Mouse (Mus musculus): ENCODE data around the gene Chst11.

The Chst11 gene

DNA sequence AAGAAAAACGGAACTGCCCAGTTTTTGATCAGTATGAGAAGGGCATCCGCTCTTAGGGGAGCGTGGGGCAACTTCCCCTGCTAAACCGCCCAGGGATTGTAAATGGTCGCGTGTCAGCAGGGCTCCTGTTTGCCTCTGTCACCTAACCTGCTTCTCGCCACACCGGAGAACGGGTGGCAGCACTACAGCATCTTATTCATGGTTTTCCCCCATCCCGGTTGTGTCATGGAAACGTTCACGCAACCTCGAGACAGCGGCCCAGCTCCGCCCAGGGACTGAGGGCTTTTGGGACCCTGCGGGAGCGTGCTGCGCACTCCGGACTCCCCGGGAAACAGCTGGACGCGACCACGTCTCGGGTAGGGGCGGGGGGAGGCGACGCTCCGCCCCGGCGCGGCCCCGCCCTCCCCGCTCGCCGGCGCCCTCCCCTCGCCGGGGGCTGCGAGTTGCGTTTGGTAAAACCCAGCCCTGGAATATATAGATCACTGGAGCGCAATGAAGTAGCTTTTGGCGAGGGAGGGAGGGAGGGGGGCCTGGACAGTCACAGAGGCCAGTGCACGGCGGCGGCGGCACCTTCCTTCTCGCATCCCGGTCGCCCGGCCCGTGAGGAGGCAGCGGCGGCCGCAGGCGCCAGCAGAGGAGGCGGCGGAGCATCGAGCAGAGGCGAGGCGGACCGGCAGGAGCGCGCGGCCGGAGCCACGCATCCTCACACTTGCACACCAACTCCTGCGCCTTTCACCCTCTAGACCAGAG, at the start of gene Chst11:
Gene Chst11 (plus strand): TSS at position 549 of the 750 bp plus-strand sequence.
- DNase-seq (ENCODE audit: low spot score in 2 of 2) = peak; percentile 51 to 64

DNA sequence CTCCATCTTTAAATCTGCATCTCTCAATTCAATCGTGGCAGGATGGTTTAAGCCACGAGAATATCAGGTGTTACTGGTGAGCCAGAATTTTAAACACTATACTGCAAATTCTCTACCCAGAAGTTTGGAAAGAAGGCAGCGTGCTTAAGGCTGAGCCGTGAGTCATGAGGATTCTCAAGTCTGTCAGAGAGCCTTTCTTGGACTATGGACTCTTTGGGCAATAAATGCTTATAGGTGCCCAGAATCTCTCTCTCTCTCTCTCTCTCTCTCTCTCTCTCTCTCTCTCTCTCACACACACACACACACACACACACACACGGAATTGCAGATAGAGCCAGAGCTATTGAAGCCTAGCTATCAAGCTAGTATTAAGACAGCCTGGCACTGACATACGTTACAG, 49.5 kb upstream of the Chst11 start:
- DNase-seq (ENCODE audit: low spot score in 2 of 2) = no peak

DNA sequence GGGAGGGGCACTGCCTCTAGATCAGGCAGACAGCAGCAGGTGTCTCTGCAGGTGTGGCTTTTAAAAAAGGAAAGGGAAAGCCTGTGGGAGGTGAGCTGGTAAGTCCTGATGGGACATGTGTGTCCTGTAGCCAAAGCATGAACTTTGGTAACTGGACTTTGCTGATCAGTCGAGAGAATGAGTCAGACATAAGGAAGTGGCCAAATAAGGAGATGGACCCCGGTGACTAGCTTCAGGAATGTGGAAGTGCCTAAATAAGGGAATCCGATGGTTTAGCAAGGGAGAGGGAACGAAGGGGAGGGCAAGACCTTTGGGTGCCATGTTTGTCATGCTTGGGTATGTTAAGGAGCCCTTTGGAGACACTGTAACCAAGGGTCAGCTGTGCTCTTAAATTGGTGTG, 31.9 kb upstream of the Chst11 start:
- DNase-seq (ENCODE audit: low spot score in 2 of 2) = no peak

DNA sequence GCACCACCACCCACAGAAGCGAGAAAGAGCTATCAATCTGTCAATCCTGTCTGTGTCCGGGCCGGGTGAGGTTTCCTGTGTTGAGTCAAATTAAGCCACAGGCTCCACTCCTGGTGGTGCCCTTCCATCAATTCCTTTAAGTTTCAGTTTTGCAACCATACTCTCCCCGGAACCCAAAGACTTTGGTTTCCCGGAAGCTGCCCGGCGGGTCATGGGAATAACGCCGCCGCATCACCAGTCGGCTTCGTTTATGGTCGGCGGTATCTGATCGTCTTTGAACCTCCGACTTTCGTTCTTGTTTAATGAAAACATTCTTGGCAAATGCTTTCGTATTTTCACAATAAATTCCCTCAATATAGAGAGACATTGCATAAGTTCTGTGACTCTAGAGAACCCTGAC, 30.2 kb upstream of the Chst11 start:
- no peak for DNase-seq (ENCODE audit: low spot score in 2 of 2)

DNA sequence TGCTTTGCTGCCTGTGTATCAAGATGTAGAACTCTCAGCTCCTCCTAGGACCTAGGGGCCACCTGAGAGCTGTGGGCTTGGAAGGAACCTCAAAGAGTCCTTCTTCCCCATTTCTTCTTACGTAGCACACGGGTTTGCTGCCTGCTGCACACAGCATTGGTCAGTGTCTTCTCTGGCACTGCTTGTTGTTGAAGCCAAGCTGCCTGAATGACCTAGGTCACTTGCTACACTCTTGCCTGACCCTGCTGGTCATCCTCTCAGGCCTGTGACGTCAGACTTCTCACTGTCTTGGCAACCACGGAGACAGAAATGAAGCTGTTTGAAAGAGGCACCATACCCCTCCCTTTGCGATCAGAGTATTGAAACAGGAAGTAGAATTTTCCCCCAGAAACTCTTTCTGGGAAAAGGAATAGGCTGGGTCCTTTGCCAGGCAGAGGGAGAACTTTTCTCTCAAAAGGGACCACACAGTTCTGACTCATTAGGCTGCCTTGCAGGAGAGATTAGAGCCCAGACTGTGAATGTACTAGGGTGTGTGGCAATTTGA, 27.0 kb upstream of the Chst11 start:
- DNase-seq (ENCODE audit: low spot score in 2 of 2) = no peak

DNA sequence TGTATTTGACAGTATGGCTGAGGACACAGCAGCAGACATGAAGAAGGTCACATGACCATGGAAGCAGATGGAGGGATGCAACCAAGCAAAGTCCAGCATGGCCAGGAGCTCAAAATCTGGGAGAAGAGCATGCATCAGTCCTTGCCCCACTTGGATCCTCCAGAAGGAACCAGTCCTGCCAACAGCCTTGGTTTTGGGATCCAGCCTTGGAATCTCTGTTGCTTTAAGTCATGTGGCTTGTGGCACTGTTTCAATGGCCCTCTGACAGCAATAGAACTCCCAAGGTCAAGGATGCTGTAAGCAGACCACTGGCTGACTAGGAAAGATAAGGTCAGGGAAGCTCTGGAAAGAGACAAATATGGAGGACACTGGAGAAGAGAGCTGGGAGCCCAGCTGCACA, 26.0 kb upstream of the Chst11 start:
- DNase-seq (ENCODE audit: low spot score in 2 of 2) = no peak

DNA sequence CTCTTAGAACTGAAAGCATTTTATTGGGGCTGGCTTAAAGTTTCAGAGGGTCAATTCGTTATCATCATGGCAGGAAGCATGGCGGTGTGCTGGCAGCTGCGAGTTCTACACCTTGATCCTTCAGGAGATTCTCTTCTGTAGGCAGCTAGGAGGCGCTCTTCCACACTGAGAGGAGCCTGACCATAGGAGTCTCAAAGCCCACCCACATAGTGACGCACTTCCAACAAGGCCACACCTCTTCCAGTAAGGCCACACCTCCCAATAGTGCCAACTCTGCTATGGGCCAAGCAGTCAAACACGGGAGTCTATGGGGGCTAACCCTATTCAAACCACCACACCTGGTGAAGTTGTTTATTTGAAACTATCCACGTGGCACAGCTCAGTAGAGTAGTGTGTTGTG, 24.0 kb upstream of the Chst11 start:
- peak; percentile 27 to 50 for DNase-seq (ENCODE audit: low spot score in 2 of 2)

DNA sequence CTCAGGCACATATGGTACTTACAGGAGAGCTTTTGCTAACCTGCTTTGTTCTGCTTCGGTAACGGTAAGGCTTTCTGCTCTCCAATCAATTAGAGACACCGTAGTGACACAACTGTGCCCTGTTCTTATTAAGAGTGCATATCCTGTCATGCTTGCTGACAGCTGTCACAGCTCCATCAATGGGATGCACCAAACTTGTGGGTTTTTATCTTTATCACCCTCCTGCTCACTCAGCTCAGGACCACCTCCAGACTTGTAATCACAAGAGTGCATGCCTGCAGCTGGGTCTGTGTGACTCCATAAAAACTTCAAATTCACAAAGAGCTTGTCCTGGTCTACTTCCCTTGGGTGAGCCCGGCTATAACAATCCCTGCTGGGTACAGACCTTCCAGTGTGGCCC, 23.3 kb upstream of the Chst11 start:
- no peak for DNase-seq (ENCODE audit: low spot score in 2 of 2)

DNA sequence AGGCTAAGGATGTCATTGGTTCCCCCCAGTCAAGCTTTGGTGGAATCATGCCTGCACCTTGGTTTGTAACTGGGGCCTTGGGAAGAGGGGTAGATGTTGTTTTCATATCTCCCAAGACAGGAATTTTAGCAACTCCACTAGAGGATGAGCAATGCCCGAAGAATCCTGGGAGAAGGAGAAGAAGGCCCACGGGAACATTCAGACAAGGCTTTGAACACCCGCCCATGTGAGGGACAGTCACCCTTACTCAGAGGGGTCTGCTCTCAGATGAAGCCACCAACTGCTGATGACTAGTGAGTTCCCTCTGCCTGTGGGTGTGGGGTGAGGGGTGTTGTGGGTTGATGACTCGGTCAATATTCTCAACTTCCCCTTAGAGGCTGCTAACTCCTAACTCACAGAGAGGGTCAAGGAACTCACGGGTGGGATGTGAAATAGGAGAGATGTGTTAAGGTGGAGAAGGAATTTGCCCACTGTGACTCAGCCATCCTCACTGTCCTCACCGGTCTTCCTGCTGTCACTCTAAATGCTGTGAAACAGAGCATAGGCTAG, 22.8 kb upstream of the Chst11 start:
- DNase-seq (ENCODE audit: low spot score in 2 of 2) = no peak

DNA sequence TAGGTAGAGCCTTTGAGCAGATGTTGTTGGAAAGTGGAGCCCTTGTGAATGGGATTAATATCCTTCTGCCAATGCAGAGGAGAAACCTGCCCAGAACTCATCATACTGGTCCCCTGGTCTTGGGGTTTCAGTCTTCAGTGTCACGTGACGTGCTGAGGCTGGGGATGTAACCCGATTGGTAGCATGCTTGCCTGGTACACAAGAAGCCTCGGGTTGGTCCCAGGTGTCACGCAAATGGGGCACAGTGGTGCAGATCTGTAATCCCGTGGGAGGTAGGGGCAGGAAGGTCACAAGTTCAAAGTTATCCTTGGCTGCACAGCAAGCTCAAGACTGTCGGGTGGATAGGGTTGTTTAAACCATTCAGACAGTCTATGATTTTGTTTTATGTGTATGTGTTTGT, 20.8 kb upstream of the Chst11 start:
- DNase-seq (ENCODE audit: low spot score in 2 of 2) = peak; percentile 23 to 54

DNA sequence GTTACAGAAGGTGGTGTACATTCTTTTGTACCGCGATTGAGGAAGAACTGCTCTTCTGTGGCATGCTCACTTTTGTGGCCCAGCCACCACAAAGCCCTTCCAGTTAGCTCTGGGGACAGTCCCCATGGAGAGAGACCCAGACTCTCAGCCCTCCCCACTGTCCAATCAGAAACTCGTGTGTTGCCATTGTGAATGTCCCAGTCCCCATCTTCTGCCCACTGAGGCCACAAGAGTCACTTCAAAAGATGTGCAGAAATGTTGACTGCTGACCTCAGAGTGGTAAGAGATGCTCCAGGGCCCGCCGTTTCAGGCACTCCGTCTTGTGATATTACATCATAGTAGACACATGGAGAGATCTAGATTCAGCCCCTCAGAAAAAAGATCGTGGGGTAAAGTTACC, 18.6 kb upstream of the Chst11 start:
- no peak for DNase-seq (ENCODE audit: low spot score in 2 of 2)

DNA sequence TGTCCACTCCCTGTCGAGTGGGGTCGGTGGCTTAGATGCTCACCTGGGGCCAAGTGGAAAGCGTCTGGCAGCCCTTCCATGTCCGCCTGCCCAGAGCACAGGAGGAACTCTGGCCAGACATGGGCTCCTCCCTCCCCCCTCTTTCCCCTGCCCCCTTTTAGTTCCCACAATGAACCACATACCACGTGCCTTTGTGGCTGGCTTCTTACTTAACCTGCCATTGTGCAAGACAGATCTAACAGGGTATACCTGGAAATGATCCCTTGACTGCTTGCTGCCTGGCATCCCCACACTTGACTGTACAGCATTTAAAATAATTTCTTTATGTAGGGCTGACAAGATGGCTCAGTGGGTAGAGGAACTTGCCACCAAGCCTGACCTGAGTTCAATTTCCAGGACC, 15.7 kb upstream of the Chst11 start:
- DNase-seq (ENCODE audit: low spot score in 2 of 2) = no peak

DNA sequence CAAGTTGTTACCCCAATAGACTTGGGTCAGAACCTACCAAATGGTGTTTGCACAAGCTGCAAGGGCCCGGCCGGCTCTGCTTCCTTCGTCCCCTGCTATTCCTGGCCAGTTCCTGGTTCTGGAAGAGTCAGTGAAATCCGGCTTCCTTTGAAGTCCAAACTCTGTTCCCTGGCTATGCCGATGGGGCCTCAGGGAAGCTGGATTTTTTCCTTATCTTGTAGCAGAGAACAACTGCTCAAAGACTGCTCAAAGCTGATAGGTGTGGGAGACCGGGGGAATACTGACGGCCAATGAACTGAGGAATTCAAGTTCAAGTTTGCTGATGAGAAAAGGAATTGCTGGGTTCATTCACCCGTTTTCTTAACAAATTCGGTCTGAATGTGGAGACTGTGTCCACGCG, 13.7 kb upstream of the Chst11 start:
- no peak for DNase-seq (ENCODE audit: low spot score in 2 of 2)

DNA sequence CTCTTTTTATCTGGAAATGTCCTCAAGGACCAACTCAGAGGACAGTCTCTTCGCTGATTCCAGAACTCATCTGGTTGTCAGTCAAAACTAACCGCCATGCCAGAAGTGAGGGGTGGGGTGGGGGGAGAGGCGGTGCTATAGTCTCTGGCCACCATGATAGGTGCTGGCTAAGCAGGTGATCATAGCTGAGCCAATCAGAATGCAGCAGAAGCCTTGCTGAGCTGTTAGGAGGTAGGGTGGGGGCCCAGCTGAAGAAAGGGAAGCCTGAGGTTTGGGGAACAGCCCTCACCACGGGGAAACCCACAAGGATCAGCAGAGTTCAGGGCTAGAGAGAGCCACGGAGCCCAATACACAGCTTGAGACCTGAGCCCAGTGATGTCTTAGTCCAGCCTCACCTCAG, 11.1 kb upstream of the Chst11 start:
- no peak for DNase-seq (ENCODE audit: low spot score in 2 of 2)

DNA sequence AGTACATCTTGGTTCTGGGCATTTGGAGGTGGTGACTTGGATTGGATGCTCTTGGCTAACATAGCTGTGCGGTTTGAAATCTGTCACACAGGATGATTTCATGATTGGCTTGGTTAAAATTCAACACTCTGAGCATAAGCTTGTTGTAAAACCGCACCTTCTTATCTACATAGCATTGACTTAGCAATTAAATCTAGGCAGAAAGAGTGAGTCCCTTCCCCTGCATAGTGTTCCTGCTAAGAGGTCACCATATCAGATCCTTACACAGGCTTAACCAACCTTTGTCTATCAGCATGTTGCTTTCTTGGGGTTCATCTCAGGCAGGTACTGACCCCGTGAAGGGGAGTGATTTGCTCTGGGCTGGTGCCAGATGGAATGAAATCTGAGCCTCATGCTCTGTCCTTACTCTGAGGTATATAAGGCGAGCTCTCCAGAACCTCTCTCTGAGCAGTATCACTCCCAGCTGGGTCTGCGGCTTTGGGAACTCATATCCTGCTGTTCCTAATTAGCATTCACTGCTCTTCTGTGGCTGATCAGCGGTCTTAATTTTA, 10.6 kb upstream of the Chst11 start:
- DNase-seq (ENCODE audit: low spot score in 2 of 2) = no peak

DNA sequence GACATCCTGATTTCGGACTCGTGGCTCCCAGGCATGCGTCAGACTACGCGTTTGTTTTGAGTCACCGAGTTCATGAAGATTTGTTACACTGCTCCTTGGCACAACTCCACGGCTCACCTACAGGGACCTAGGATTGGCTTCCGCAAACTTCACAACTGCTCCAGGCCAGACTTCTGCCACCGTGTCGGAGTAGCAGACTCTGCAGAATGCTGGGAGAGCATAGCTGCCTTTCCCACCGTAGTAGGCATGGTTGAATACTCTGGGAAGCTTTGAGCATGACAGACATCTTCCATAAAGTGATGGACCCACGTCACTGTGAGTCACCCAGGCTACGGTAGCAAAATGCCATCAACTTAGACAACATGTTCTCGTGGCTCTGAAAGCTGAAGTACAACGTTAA, 9.5 kb upstream of the Chst11 start:
- DNase-seq (ENCODE audit: low spot score in 2 of 2) = no peak

DNA sequence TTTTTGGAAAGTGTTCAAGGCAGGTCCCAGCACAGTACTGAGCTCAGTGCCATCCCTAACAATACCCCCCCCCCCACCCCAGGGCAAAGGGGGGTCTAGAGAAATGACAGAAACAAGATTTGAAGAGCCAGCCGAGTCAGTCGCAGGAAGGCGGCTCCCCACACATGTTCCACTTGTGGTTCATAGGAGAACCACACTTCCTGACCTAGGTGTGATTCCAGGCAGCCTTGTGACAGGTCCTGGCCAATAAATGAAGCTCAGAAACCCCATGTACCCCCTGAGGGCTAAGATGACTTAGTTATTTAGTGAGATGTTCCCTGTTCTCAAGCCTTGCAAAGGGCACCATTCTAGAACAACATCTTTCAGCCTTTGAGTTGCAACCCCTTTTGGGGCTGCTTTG, 3.0 kb upstream of the Chst11 start:
- DNase-seq (ENCODE audit: low spot score in 2 of 2) = no peak

DNA sequence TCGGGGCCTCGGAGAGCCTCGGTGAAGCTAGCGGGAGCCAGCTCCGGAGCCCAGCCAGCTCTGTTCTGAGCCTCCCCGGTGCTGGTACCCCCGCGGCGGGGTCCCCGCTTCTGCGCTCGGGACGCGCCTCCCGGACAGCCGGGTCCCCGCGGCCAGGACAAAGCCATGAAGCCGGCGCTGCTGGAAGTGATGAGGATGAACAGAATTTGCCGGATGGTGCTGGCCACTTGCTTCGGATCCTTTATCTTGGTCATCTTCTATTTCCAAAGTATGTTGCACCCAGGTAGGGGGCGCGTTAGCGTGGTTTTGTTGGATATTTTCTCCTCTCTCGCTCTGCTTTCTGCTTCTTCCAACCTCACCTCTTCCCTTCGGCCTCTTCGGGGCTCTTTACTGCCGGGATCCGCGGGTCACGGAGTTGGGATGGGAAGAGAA, 418 bp downstream of the Chst11 start:
- peak; percentile 38 for DNase-seq (ENCODE audit: low spot score in 2 of 2)

DNA sequence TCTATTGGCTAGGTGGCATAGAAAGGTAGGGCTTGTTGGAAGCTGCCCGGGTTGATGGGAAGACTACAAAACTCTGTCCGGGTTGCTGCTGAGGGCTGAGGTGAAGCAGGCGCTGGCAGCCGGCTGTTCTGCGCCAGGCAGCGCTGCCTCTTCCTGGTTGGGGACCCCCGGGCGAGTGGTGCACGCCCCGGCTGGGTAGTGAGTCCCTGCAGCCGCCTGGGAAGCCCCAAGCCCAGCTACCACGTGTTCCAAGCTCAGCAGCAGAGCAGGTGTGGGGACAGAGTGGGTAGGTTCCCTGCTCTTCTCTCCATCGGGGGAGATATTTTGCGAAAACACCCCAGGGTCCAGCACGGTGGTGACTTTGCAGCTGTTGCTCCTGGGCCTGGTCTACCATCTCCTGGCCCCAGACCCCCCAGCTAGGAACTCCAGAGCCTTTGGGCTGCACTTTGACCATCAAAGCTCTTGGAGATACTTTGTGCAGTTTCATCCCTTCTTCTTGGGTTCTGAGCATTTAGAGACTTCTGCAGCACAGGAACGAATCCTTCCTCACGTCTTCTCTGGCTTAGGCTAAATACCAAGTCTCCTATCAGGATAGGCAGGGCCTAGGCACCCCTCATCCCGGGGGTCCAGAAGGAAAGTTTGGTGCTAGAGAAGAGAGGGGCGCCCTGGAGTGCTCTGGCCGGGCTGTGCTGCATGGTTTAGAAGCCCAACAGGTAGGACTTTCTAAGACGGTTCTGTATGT, 1.1 kb downstream of the Chst11 start:
- DNase-seq (ENCODE audit: low spot score in 2 of 2) = no peak

DNA sequence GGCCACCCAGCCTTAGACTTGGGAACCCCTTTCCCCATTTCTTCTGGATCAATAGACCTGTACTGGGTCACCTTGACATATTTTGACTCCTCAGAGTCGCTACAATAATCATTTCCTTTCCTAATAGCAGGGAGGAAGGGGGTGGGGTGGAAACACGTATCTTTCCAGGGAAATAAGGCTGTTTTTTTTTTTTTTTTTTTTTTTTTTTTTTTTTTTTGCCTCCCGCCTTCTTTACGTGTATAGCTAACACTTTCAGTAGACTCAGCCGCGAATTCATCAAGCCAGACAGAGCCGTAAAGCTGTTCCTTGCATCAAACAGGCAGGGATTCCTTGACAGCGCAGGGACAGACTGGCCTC, 1.7 kb downstream of the Chst11 start:
- DNase-seq (ENCODE audit: low spot score in 2 of 2) = no peak

DNA sequence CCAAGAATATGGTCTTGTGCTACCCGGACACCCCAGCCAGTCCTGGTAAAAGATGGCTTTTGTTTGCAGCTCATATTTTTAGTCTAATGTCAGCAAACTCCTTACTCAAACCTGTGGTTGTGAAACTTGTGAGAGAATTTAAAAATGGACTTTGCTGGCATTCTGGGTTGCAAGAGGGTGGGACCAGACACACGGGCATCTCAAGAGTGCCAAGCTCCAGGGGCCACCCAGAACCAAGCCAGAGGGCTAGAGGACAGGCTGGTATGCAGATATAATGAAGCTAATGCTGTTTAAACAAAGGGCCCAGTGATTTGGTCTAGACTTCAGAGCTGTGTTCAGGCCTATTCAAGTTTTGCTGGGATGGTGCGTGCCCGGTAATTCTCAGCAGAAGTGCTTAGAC, 2.1 kb downstream of the Chst11 start:
- no peak for DNase-seq (ENCODE audit: low spot score in 2 of 2)

DNA sequence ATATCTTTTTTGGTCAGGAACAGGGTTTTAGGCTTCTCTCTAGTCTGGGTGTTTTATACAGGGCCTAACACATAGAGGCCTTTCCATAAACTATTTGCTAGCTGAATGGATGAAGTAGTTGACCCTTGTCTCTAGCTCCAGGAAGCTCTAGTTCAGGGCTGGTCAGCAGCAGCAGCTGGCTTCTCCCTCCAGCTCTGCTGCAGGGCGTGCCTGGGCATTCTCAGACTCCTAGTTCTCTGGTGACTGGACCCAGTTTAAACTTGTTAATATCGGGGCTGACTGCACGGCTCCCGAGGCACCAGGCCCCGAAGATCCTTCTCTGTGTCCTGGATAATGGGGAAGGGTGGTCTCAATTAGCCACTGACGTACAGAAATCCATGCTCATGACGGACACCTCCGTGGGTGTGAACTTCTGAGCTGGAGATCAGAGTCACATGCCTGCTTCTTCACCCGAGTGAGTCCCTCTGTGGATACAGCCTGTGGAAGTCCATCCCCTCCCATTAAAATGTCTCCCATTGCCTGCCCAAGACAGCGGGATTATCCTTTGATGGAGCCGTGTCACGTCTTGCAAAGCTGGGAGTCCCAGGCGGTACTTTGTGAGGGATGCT, 4.2 kb downstream of the Chst11 start:
- no peak for DNase-seq (ENCODE audit: low spot score in 2 of 2)

All from spleen, postnatal 14 days (tissue).